Comparison of ENCODE assay signal across 17 mouse cellular contexts in the genomic region with DNA sequence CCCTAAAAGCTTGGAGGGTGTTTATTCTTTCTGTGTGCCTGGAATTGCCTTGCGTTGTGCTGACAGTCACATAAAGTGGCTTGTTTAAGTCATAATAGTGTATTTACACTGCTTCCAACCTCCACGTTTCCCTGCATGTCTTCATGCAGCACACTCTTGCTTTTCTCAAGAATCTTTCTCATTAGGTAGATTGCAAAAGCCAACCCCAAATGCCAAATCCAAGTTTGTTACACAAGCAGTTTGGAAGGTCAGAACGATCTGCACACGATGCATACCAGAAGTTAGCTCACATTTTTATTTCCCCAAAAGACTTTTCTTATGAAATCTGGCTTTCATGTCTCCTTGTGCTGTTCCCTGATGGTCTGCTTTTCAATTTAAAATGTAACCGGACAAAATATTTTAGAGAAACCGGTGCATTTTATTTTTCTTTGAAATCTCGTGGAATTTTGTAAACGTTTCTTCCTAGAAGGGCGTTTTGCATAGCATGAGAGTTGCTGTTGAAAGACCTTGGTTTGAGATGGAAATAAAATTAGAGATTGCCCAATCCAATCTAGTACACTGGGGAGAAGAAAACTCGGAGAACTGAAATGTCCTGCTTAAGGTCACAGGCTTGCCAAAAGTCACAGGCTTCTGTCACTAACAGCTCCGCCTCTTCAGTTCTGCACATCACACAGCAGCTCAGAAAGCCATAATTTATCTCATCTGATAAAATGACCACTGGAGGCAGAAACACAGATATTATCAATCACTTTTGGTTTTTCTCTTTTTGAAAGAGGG. TPM values are rescaled to one million over a fixed set of nuclear protein-coding genes. Genes with fewer than 3 reads are reported as not detected.
DNase-seq lines count a peak whose midpoint lies in the region; ATAC-seq and TF ChIP-seq lines count a peak whose summit lies in the region.
"Had no signal": no experiment of that assay in that cellular context is flagged by ENCODE, and none has a peak within 500 bp of the region (broad histone marks: within the 10 kb centered on the region; RNA-seq: fewer than 3 reads in every experiment).

No protein-coding gene starts in this region.

- no peak for TF ChIP-seq POLR2A in testis, adult 2 months (IDR thresholded peaks at IDR 0.05; ENCODE audit: control insufficient read depth, low read depth, low read length)

- peak; percentile 37; the same call in 1 of the 2 replicates for TF ChIP-seq EP300 in lung, postnatal 0 days (IDR thresholded peaks at IDR 0.05)

- no peak overlapping the region for H3K4me3 ChIP-seq in testis, adult 2 months (ENCODE audit: control insufficient read depth, low read depth, low read length)
- H3K4me3 ChIP-seq in lung, postnatal 0 days (ENCODE audit: low read depth, low read length): no peak overlapping the region
- no peak overlapping the region for H3K4me3 ChIP-seq in limb, embryonic 10.5 days
- H3K4me3 ChIP-seq: forebrain, embryonic 10.5 days; liver, embryonic 15.5 days had no signal

- DNase-seq in gastrocnemius, postnatal 25 days: peak; percentile 20
- no peak for DNase-seq in gastrocnemius, postnatal 4 days (ENCODE audit: low spot score in 2 of 2)
- DNase-seq in testis, postnatal 10 days (ENCODE audit: low spot score): no peak
- DNase-seq in lung, postnatal 0 days (ENCODE audit: low spot score): peak; percentile 76
- no peak for DNase-seq in layer of hippocampus, adult 8-10 months (ENCODE audit: low spot score in 2 of 2)
- no peak for DNase-seq in limb, embryonic 10.5 days (ENCODE audit: low spot score)
- DNase-seq: cerebellum, adult 9-10 months; heart, postnatal 10 days had no signal

- H3K9me3 ChIP-seq in lung, postnatal 0 days (ENCODE audit: low read length): no peaks in the 10 kb centered on the region
- H3K9me3 ChIP-seq in limb, embryonic 10.5 days (replicated peaks): no peaks in the 10 kb centered on the region
- H3K9me3 ChIP-seq: forebrain, embryonic 10.5 days; liver, embryonic 15.5 days had no signal

- H3K9ac ChIP-seq in lung, postnatal 0 days (replicated peaks; ENCODE audit: low read depth): no peak overlapping the region
- H3K9ac ChIP-seq: liver, embryonic 15.5 days had no signal

- peak overlapping the region; percentile 70 for H3K27ac ChIP-seq in testis, adult 2 months (ENCODE audit: control insufficient read depth, insufficient read depth, low read depth, low read length)
- H3K27ac ChIP-seq in lung, postnatal 0 days (ENCODE audit: low read length): no peak overlapping the region
- H3K27ac ChIP-seq in limb, embryonic 10.5 days: no peak overlapping the region
- H3K27ac ChIP-seq: forebrain, embryonic 10.5 days; kidney, postnatal 0 days; liver, embryonic 15.5 days had no signal

- no peak overlapping the region for H3K4me2 ChIP-seq in lung, postnatal 0 days (replicated peaks; ENCODE audit: low read depth, low read length)
- H3K4me2 ChIP-seq: liver, embryonic 15.5 days had no signal

- H3K4me1 ChIP-seq in testis, adult 2 months (ENCODE audit: control insufficient read depth, insufficient read depth, low read length): no peaks in the 10 kb centered on the region
- no peaks in the 10 kb centered on the region for H3K4me1 ChIP-seq in lung, postnatal 0 days (ENCODE audit: insufficient read depth, low read depth, low read length)
- peaks cover 9% of the 10 kb centered on the region for H3K4me1 ChIP-seq in limb, embryonic 10.5 days
- H3K4me1 ChIP-seq: forebrain, embryonic 10.5 days; liver, embryonic 15.5 days had no signal

- TF ChIP-seq CTCF in testis, adult 2 months (IDR thresholded peaks at IDR 0.05; ENCODE audit: control insufficient read depth, insufficient read depth, insufficient replicate concordance, low read depth, low read length): no peak
- no peak for TF ChIP-seq CTCF in lung, postnatal 0 days (IDR thresholded peaks at IDR 0.05)

- WGBS in lung, postnatal 0 days: 44% methylated on average over 11 of the region's 11 CpGs
- WGBS in limb, embryonic 10.5 days: 78% methylated on average over 11 of the region's 11 CpGs

- no peaks in the 10 kb centered on the region for H3K36me3 ChIP-seq in testis, adult 2 months (ENCODE audit: control insufficient read depth, insufficient read depth, low read length)
- H3K36me3 ChIP-seq in lung, postnatal 0 days (ENCODE audit: insufficient read depth, low read length): no peaks in the 10 kb centered on the region
- no peaks in the 10 kb centered on the region for H3K36me3 ChIP-seq in limb, embryonic 10.5 days
- H3K36me3 ChIP-seq: forebrain, embryonic 10.5 days; liver, embryonic 15.5 days had no signal

- no peaks in the 10 kb centered on the region for H3K27me3 ChIP-seq in testis, adult 2 months (ENCODE audit: control insufficient read depth, insufficient read depth, low read length)
- H3K27me3 ChIP-seq in lung, postnatal 0 days (replicated peaks; ENCODE audit: insufficient read depth, low read length): no peaks in the 10 kb centered on the region
- H3K27me3 ChIP-seq in limb, embryonic 10.5 days (ENCODE audit: low read depth, poor library complexity, severe bottlenecking): no peaks in the 10 kb centered on the region
- H3K27me3 ChIP-seq: liver, embryonic 15.5 days had no signal

- ATAC-seq in lung, postnatal 0 days: peak; percentile 47
- ATAC-seq: hindbrain, embryonic 16.5 days; intestine, postnatal 0 days; midbrain, embryonic 16.5 days had no signal

RNA-seq across cellular contexts. Expression of a gene that starts 48.2 kb away (rescaled TPM):
- not detected for total RNA-seq in gastrocnemius, postnatal 25 days (2021)
- not detected for total RNA-seq in gastrocnemius, postnatal 4 days (2021)
- not detected in 2 replicates for polyA plus RNA-seq in testis, adult 2 months (2012; rRNA removed)
- 0.21 and 0.25 TPM in 2 replicates for polyA plus RNA-seq in lung, postnatal 0 days (2015; fragmentation: Nextera tagmentation; extraction: Ambion mirVana)
- not detected for total RNA-seq in layer of hippocampus, adult 8-10 months (2022)
- not detected in 2 replicates for polyA plus RNA-seq in limb, embryonic 10.5 days (2016; fragmentation: Nextera tagmentation; extraction: Ambion mirVana)
- total RNA-seq: heart, postnatal 10 days; left cerebral cortex, adult 8-10 months; megakaryocyte-erythroid progenitor cell, adult 5-6 weeks had no signal
- polyA plus RNA-seq: forebrain, embryonic 10.5 days; intestine, postnatal 0 days; liver, embryonic 15.5 days; midbrain, embryonic 16.5 days had no signal

Comparison
In these comparisons a context has a peak if more than half of its experiments do, and no peak if none do; other contexts are left out.
1. DNase-seq: peak in gastrocnemius, postnatal 25 days (single experiment) and lung, postnatal 0 days (single experiment); none in gastrocnemius, postnatal 4 days (0 of 2), testis, postnatal 10 days (single experiment), layer of hippocampus, adult 8-10 months (0 of 2) and limb, embryonic 10.5 days (single experiment).